Mouse (Mus musculus): ENCODE measurements around the gene C1ql4.
A peak's percentile ranks its signal among the peaks of the same experiment; 100 is the strongest.
"Not testable (repeated sequence)": the region's sequence is repeated elsewhere in the genome, so short reads cannot be mapped to it uniquely, and the experiment has no call there.

Gene C1ql4

DNA sequence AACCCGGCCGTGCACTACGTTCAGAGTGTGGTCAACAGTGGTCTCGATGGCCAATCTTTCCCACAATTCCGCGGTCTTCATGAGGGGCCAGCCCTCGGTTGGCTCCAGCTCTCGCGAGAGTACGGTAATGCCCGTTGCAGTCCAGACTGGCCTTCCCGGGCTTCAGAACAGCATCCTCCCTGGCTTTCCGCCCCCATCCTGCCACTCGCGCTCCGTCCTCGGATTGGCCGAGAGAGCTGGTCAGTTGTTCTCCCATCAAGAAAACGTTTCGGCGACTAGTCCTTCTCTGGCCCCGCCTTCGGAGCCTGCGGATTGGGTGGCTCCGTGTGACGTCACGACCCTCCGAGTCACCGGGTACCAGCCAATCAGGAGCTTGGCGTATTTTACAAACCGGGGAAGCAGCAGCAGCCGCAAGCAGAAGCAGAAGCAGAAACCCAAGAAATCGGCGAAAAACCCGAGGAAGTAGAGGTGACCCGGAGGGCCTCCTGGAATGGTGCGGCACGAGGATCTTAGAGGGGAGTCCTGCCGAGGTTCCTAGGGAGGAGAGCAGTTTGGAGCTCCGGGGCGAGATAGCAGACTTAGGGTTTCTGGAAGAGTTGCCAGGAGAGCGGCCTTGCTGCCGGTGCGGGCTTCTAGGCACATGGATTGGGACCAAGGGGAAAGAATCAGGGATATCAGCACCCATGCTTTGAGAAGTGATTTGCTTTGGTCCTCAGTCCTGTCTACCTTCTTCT lies 12.8 kb downstream of the C1ql4 start:
- DNase-seq (ENCODE audit: low read depth, low spot score): no peak

- no peak for DNase-seq (ENCODE audit: low read depth, low spot score)
Observed at GRCm38 (mm10) chr15:99074019-99074599, 13.5 kb downstream of the C1ql4 start, which contains the start of gene Troap. Gene Troap, plus strand, starts transcription at chr15:99074575.

DNA sequence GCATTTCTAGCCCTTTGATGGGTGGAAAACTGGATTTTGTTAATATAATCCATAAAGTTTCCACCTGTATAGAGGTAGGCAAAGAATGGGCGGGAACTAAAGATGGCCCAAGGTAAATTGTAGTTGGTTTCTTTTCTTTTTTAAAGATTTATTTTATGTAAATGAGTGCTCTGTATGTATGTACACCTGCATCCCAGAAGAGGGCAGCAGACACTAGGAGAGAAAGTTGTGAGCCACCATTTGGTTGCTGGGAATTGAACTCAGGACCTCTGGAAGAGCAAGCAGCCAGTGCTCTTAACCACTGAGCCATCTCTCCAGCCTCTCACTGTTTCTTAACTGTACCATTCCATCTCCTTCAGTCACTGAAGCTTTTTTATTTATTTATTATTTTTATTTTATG lies 15.6 kb downstream of the C1ql4 start:
- DNase-seq (ENCODE audit: low read depth, low spot score): no peak

DNA sequence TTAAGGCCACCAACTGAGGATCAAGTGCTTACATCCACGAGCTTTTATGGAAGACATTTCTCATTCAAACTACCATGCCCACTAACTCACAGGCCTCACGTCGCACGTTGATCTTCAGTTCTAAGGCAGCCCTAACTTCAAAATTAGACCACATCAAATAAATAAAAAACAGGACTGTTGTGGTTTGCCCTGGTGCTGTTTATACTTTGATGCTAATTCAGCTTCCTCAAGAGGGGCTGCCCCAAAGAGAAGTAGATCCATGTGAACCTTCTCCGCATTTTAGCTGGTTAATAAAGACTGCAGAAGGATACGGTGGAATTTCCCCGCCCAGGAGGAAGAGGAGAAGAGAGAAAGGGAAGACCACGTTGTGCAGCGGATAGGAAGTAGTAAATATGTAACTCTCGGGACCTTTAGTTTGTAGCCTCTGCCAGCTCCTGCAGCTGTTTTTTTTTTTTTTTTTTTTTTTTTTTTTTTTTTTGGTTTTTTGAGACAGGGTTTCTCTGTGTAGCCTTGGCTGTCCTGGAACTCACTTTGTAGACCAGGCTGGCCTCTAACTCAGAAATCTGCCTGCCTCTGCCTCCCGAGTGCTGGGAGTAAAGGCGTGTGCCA lies 22.0 kb downstream of the C1ql4 start:
- DNase-seq (ENCODE audit: low read depth, low spot score): no peak

DNA sequence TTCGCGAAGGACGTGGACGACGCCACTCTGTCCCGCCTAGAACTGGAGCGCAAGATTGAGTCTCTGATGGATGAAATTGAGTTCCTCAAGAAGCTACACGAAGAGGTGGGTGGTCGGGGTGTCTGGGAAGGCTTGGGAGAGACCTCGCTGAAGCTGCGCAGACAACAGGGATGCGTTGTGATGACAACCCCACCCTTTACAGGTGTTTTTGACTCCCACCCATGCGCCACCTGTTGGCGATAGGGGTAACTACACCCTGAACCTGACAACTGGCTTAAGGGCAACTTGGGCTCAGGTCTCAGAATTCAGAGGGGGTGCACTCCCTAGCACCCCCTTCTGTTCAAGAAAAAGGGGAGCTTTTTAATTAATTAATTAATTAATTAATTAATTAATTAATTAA lies 31.3 kb downstream of the C1ql4 start:
- DNase-seq (ENCODE audit: low read depth, low spot score): peak; percentile 80

GRCm38 (mm10) chr15:99055511-99055961 lies 32.1 kb downstream of the C1ql4 start:
- DNase-seq (ENCODE audit: low read depth, low spot score): no peak

- no peak for DNase-seq (ENCODE audit: low read depth, low spot score)
Observed at GRCm38 (mm10) chr15:99055040-99055439, 32.6 kb downstream of the C1ql4 start, which contains the start of gene Prph. Gene Prph, plus strand, starts transcription at chr15:99055174.

DNA sequence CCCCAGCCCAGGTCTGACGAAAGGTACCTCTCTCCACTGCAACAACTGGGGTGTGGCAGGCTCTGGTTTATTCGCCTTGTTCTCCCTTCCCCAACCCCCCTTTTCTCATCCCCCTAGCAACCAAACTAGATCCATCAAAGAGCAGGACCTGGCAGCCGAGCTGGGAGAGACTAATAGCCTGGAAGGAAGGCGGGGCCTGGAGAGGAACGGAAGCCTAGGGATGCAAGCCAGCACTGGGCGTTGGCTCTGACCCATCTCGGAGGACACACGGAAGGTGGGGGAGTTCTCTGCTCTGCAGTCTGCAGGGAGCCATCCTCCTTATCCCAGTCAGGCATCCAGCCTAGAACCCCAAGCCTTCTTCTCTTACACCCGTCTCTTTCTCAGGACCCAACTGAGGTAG lies 34.2 kb downstream of the C1ql4 start:
- no peak for DNase-seq (ENCODE audit: low read depth, low spot score)

- DNase-seq (ENCODE audit: low read depth, low spot score): no peak
Observed at GRCm38 (mm10) chr15:99049473-99050253, 38.0 kb downstream of the C1ql4 start.

GRCm38 (mm10) chr15:99045734-99046133 lies 41.9 kb downstream of the C1ql4 start:
- DNase-seq (ENCODE audit: low read depth, low spot score): not testable (repeated sequence)

DNA sequence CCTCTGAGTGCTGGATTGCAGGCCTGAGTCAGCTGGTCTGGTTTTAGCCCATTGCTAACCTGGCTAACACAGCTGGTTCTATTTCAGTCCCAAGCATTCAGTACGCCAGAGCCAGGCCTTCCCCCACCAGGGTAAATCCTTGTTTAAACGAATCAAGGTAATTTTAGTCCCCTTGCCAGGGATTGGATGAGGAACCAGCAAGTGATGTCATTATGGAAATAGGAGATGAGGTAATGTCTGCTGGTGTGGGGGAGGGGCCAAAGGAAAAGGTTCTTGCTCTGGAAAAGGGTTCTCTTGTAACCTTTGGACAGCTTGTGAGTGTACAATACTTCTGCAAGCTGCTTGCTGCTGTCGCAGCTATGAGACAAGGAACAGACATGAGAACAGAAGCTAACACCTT lies 42.8 kb downstream of the C1ql4 start:
- DNase-seq (ENCODE audit: low read depth, low spot score): no peak

DNA sequence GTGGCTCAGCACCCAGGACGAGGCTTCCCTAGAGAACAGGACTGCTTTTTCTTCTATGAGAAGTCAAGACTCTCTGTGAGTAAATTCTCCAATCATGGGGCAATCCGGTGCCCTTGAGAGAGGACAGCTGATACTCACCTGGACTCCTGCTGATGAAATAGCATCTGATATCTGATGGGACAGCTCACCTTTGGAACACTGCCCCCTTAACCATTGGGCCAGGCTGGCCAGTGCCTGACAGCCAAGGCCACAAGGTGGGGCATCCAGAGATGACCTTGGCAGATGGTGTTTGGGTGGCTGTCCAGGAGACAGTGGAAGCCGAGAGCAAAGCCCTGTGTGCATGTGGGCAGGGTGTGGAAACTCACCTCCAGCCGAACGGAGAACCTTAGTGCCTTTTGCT lies 45.3 kb downstream of the C1ql4 start:
- DNase-seq (ENCODE audit: low read depth, low spot score): no peak

DNA sequence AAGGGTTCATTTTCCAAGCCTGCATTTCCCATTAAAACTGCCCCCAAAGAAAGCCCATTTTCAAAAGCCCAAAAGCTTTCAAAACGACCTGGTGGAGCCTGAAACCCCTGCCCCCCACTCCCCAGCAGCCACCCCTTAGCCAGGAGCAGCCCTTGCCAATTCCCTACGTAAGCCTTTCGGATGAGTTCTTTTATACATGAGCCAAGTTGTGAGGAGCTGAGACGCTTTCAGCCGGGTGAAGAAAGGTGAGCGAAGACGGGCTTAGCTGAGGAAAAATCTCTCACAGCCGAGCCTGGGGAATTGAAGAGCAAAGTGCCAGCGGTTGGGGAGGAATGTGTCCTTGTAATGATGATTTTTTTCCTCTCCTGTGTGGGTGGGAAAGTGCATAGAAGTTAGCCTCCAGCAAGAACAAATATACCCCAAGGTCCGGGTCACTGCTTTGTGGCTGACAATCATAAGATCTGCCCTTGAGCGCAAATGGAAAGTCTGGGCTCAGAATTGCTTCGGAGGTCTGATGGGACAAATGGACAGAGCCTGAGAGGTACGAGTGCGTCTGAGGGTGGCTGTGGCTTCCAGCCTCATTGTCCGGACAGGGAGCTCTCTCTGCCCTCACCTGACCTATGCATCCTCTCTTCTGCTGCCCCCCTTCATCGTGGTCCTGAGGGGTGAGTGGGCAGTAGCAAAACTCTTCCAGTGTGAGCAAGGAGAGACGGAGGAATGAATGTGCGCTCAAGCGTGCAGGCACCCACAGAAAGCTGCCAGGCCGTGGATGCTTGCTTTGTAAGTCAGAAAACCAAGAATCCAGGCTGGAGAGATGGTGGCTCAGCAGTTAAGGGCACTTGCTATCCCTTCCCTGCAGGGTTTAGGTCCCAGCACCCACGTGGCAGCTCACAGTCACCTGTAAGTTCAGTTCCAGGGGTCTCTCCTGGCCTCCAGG lies 46.4 kb downstream of the C1ql4 start:
- no peak for DNase-seq (ENCODE audit: low read depth, low spot score)

DNA sequence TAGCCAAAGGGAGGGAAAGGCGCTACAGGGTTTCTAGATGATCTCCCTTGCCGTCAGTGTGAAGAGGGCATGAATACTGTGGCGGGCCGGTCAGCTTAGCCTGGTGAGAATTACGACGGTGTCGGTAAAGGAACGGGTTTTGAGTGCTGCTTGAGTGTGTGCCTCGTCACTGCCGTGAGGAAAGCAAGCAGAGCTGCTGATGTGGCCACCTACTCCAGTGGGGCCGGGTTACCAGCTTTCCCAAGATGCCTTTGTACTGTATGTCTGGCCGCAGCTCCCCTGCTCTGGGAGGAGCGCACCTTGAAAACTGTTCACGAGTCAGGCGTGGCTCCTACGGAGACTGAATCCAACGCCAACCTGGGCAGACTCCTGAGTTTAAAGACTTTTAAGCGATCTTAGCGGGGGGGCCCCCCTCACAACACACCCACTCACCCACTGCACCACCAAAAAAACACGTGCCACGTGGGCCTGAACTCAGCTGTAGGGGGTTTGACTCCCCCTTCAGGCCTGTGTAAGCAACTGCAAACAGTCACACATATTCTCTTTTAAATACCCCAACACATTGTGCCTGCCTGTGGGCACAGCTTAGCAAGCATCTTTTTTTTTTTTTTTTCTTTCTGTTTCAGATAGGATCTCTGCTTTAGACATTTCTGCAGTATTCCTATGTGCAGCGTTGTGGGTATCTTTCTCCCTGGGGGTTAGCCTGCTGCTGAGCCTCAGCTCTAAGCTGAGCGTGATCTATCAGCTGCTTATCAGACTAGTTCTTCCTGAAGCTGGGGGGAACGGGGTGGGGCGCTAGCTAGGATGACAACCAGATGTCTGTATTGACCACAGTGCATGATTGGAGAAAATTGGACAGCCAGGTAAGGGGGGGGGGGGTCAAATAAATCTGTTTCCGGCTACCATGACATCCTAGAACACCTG lies 47.4 kb downstream of the C1ql4 start:
- no peak for DNase-seq (ENCODE audit: low read depth, low spot score)

- no peak for DNase-seq (ENCODE audit: low read depth, low spot score)
Observed at GRCm38 (mm10) chr15:99039306-99039705, 48.3 kb downstream of the C1ql4 start.

DNA sequence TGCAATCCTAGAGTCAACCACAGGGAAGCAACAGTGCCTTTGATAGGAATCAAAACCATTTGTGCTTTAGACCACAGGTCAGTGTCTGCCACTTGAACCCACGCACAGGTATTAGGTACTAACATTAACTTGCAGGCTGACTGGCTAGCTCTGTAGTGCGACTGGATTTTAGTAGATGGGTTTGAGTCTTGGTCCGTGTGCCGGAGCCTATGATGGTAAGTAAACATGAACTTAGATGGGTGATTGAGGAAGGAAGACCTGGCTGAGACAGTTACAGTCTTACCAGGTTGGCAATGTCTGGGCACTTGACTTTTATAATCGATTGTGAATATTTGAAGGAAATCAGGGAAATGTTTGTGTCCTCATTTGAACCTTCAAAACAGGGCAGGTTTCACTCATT lies 48.8 kb downstream of the C1ql4 start:
- no peak for DNase-seq (ENCODE audit: low read depth, low spot score)

DNA sequence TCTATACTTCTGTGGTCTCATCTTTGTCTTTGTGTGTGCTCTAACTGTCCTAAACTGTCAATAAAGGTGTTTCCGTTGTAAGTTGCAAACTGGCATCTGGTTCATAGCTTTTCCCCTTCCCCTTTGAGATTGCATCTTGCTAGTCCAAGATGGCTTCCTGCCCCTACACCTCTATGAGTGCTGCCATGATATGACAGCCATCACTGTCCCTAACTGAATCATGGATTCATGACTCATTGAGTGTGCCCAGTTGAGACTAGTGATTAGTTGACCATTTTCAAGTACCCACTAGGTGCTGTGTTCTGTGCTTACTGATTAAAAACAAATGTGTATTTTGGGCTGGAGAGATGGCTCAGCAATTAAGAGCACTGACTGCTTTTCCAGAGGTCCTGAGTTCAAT lies 49.6 kb downstream of the C1ql4 start:
- no peak for DNase-seq (ENCODE audit: low read depth, low spot score)

DNA sequence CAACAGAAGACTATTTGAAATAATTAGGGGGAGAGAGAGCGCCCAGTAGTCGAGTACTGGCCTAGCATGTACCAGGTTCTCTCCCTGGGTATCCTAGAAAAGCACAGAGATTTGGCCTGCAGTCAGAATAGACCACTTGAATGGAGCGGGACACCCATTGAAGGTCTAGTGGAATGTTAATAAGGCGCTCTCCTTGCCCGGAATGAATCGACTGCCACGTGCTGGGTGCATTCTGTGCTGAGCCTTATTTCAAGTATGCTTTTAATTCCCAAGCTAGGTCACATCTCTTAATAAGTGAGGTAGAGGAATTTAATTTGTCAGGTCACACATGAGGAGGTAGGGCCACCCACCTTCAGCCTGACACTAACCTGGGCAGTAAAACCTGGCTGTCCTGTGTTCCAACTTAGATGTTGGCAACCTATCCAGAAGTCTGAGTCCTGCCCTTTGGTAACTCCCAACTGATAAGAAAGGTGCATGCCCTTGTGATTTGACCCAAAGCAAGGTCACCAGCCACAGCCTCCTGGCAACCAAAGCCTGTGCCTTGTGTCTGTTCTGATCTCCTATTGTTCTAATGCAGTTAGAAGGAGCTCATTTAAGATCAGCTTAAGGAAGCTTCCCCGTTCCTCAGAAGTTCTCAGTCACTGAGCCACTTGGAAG lies 51.2 kb downstream of the C1ql4 start:
- no peak for DNase-seq (ENCODE audit: low read depth, low spot score)

DNA sequence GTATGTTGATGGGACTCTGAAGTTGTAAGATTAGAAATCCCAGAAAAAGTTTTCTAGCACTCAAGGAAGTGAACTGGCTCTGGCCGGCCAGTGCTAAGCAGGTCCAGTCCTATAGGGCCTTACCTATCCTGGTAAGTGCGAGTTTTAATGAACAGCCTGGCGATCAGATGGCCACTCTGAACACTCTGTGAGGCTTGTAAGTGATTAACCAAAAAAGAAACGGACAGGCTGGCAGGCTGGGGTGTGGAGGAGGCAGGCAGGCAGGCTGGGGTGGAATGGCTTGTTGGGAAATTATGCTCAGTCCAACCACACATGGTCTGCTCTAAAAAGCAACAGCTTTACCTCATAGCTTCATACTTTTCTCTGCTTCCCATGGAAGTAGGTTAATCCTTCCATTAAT lies 52.2 kb downstream of the C1ql4 start:
- DNase-seq (ENCODE audit: low read depth, low spot score): no peak
